Mouse (Mus musculus) neural tube, embryonic 11.5 days (tissue): ENCODE results near the gene Pde8b. TPM values are rescaled to one million over a fixed set of nuclear protein-coding genes. Genes with fewer than 3 reads are reported as not detected.

Experiments
- ATAC-seq: fragments of 200-750 bp; cut with Nextera tagmentation; 2 replicates; pipeline ENCODE4 v1.8.0; 2017; ENCODE audit warnings: moderate number of reproducible peaks, mild to moderate bottlenecking, moderate TSS enrichment, moderate library complexity; ENCODE audit not compliant: insufficient read depth, low FRiP score, low TSS enrichment
- DNase-seq: peaks from one replicate; pipeline ENCODE4 v3.0.0-alpha.2; 2015; ENCODE audit warnings: low spot score
- H3K27ac ChIP-seq: fragments of 300-500 bp; sonication (generic); 2 replicates; pipeline ENCODE4 v1.5.1; 2014; ENCODE audit warnings: low read depth, mild to moderate bottlenecking, low read length
- H3K27me3 ChIP-seq: fragments of 300-500 bp; sonication (generic); 2 replicates; pipeline ENCODE4 v1.6.1; 2014; ENCODE audit warnings: mild to moderate bottlenecking, low read length, mixed read lengths; ENCODE audit not compliant: control insufficient read depth, insufficient read depth
- H3K36me3 ChIP-seq: fragments of 300-500 bp; sonication (generic); 2 replicates; pipeline ENCODE4 v1.6.1; 2014; ENCODE audit warnings: mild to moderate bottlenecking, low read length, moderate library complexity, mixed read lengths; ENCODE audit not compliant: control insufficient read depth, insufficient read depth
- H3K4me1 ChIP-seq: fragments of 300-500 bp; sonication (generic); 2 replicates; pipeline ENCODE4 v1.6.1; 2014; ENCODE audit warnings: low read length, mixed read lengths; ENCODE audit not compliant: control insufficient read depth, insufficient read depth
- H3K4me2 ChIP-seq: fragments of 300-500 bp; sonication (generic); 2 replicates; pipeline ENCODE4 v1.6.1; 2014; ENCODE audit warnings: low read depth, mild to moderate bottlenecking, moderate library complexity
- H3K4me3 ChIP-seq: fragments of 300-500 bp; sonication (generic); 2 replicates; pipeline ENCODE4 v1.5.1; 2014; ENCODE audit warnings: low read depth, low read length
- H3K9ac ChIP-seq: fragments of 300-500 bp; sonication (generic); 2 replicates; pipeline ENCODE4 v1.6.1; 2014; ENCODE audit warnings: mild to moderate bottlenecking, low read length
- H3K9me3 ChIP-seq: fragments of 300-500 bp; sonication (generic); 2 replicates; pipeline ENCODE4 v1.6.1; 2016; ENCODE audit warnings: low read length; ENCODE audit not compliant: control insufficient read depth
- WGBS: fragments of 180-500 bp; shearing (Covaris S2); extraction: QIAGEN DNeasy Blood & Tissue Kit; methylation state at CpG from one replicate; pipeline ENCODE4 v1.1.7; 2014; 5-methylcytosine and 5-hydroxymethylcytosine counted together
- polyA plus RNA-seq: library from polyadenylated mRNA; unstranded; fragments of >200 nt; fragmentation: Nextera tagmentation; extraction: Ambion mirVana; gene quantifications from 2 replicates; pipeline ENCODE4 v1.2.1, GENCODE M21; 2014

The Pde8b gene
- polyA plus RNA-seq, 1 experiment from 2014 or later = 4.1 TPM

DNA sequence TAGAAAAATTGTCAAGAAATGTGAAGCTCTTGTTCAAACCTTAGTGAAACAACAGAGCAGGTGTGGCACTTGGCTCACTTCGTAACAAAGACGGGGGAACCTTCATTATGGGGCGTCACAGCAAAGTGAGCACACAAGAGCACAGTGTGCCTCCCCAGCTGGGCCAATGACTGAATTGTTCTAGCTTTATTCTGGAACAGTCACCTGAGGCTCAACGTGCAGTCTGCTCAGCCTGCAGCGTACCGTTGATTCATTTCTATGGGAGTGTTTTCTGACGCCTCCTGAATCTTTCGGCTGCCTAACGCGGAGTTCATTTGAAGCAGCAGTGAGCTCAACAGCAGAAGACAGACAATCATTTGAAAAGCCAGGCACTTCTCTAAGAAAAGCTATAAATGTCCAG lies 154.3 kb downstream of the Pde8b start:
- WGBS = 62% methylated on average over 10 of the region's 10 CpGs
- H3K4me3 ChIP-seq = no peak overlapping the region
- H3K4me1 ChIP-seq = peaks cover 3% of the 10 kb centered on the region; the same call in 1 of the 2 replicates
- ATAC-seq (no peak), DNase-seq (no peak)
- no peak overlapping the region for H3K9ac ChIP-seq
- no peaks in the 10 kb centered on the region for H3K9me3 ChIP-seq
- no peak overlapping the region for H3K27ac ChIP-seq
- H3K36me3 ChIP-seq = no peaks in the 10 kb centered on the region
- H3K4me2 ChIP-seq = no peak overlapping the region
- no peaks in the 10 kb centered on the region for H3K27me3 ChIP-seq

DNA sequence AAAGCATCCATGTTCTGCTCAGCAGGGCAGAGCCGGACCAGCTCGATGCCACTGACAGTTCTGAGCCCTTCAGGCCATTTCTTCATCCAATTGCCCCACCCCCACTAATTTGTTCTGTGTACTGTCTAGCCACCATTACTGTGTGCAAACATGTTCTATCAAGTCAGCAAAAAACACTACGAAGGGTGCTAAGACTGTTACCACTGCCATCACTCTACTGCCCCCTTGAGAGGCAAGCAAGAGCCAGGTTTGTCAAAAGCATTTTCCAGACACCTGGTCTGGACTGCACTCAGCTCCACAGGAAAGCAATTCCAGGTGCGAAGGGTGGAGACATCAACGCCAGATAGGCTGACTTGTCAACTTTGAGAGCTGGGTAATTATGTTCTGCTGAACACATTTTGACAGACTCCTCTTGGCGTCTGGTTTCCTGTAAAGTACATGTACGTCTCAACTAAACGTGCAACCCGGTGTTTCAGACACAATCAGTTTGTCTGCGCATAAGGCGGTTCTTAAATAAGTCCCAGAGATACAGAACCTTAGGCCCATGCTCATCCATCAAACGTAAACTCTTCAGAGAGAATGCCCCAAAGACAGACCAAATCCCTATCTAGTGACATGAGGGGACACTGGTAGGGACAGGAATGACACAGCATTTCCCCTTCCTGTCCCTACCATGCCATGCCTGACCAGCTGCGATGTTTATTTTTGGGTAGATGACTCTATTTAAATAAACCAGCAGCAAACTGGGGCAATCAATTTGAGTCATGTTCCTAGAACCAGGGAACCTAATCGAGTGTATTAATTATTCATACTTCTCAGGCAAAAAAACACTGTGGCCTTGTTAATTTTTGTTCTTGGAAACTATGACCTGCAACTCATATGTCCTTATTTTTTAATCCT lies 158.3 kb downstream of the Pde8b start:
- H3K9me3 ChIP-seq = no peaks in the 10 kb centered on the region
- no peaks in the 10 kb centered on the region for H3K36me3 ChIP-seq
- no peak overlapping the region for H3K27ac ChIP-seq
- ATAC-seq = no peak
- H3K4me3 ChIP-seq = no peak overlapping the region
- no peak overlapping the region for H3K4me2 ChIP-seq
- 86% methylated on average over 14 of the region's 14 CpGs for WGBS
- DNase-seq = no peak
- H3K4me1 ChIP-seq = peaks cover 3% of the 10 kb centered on the region; the same call in 1 of the 2 replicates
- no peak overlapping the region for H3K9ac ChIP-seq
- H3K27me3 ChIP-seq = no peaks in the 10 kb centered on the region

DNA sequence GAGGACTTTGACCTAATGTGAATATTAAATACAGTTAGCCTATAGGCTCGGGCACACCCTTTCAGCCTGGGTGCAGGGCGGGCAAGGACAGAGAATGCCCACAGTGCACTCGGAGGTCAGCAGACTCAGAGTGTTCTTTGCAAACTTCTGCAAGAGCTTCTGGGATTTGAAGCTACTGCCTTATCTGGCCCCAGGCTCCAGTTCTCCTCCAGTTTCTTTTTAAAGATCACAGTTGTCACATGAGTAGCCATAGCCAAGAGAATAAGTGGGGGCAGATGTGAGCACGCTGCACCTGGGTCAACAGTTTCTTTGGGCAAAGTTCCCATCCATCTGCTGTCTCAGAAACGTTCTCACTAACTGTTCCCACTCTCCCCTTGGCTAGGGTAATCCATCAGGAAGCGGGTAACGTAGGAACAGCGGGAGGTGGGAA lies 162.8 kb downstream of the Pde8b start:
- no peaks in the 10 kb centered on the region for H3K9me3 ChIP-seq
- 68% methylated on average over 8 of the region's 8 CpGs for WGBS
- H3K27ac ChIP-seq = no peak overlapping the region
- no peak overlapping the region for H3K4me2 ChIP-seq
- H3K4me1 ChIP-seq = no peaks in the 10 kb centered on the region
- ATAC-seq (no peak), DNase-seq (no peak)
- no peaks in the 10 kb centered on the region for H3K27me3 ChIP-seq
- H3K36me3 ChIP-seq = no peaks in the 10 kb centered on the region
- H3K9ac ChIP-seq = no peak overlapping the region
- H3K4me3 ChIP-seq = no peak overlapping the region

DNA sequence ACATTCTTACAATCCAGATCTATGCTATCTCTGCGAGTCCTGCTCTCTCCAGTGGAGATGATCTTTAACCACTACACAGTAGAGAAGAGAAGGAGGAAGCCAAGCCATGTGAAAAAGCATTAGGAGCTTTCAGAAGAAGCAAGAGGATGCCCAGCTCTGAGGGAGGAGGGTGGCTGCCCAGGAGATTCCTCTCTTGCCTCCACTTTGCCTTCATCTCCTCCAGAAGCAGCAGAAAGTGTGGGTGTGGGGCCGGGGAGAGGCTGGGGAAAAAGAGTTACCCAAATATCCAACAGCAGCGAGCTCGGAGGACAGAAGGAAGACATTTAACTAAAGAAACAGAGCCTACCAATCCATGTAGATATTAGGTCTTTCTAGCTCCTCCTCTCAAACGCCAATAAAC lies 164.1 kb downstream of the Pde8b start:
- 78% methylated on average over 5 of the region's 5 CpGs for WGBS
- Histone ChIP-seq H3K4me1 (no peaks in the 10 kb centered on the region), H3K27me3 (no peaks in the 10 kb centered on the region)

DNA sequence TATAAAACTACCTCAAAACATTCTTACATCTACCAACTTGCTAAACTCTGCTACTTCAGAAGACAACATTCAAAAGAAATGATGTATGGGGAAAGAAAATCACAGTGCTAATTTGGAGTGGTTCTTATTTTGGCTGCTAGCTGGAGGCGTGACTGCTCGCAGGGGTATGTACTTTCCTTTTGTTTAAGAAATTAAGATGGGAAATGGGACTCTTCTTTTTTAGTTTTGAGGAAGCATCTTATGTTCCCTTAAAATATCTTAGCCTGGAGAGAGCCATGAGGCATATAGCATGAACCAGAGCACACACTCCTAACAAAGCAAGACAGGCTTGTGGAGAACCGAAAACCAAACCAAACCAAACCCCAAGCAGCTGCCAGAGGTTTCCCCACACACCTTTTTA lies 167.5 kb downstream of the Pde8b start:
- no peak for DNase-seq
- Histone ChIP-seq H3K9ac (no peak overlapping the region), H3K36me3 (no peaks in the 10 kb centered on the region), H3K4me3 (no peak overlapping the region), H3K27ac (no peak overlapping the region), H3K27me3 (no peaks in the 10 kb centered on the region), H3K4me2 (no peak overlapping the region), H3K9me3 (no peaks in the 10 kb centered on the region), H3K4me1 (no peaks in the 10 kb centered on the region)
- 90% methylated on average over 3 of the region's 3 CpGs for WGBS
- no peak for ATAC-seq

More for the DNA sequence above, 164.1 kb downstream of the Pde8b start:
- Histone ChIP-seq H3K27ac (no peak overlapping the region), H3K9me3 (no peaks in the 10 kb centered on the region), H3K4me2 (no peak overlapping the region), H3K4me3 (no peak overlapping the region), H3K36me3 (no peaks in the 10 kb centered on the region), H3K9ac (no peak overlapping the region)
- DNase-seq = no peak
- no peak for ATAC-seq

DNA sequence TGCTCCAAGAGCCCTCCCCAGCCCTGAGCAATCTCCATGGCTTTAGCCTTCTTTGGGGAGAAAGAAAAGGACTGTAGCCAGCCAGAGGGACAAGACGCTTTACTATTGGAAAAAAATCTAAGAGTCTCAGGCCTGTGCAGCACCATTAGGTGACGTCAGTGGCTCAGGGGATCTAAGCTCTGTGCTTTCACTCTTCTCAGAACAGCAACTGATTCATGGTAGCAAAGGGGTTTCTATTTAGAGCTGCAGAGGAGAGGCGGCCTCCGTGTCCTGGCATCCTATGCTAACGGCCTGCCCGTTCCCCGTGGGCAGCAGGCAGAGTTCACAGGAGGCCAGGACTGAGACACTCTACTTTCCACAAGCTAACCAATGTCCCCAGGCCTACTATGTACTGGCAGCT lies 169.1 kb downstream of the Pde8b start:
- Histone ChIP-seq H3K4me1 (no peaks in the 10 kb centered on the region), H3K27ac (no peak overlapping the region), H3K4me3 (no peak overlapping the region), H3K9me3 (no peaks in the 10 kb centered on the region), H3K4me2 (no peak overlapping the region), H3K27me3 (no peaks in the 10 kb centered on the region), H3K36me3 (no peaks in the 10 kb centered on the region), H3K9ac (no peak overlapping the region)
- no peak for DNase-seq
- WGBS = 88% methylated on average over 7 of the region's 7 CpGs
- ATAC-seq = no peak

DNA sequence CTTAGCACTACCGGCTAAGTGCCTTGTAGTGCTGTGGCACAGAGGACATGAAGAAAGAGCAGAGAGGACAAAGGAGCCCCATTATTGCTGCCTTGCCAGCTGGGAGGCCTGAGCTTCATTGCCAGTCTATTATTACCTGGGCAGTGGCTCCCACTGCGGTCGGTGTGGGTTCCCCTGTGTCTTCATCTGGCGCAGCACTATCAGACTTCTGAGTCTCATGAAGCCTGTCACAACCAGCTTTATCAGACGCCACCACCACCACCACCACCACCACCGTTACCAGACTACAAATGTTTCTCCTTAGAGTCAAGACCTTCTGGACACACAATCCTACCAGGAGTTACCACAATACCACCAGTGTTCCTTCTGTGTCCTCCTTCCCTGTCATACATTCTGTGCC lies 171.6 kb downstream of the Pde8b start:
- H3K4me3 ChIP-seq = no peak overlapping the region
- no peaks in the 10 kb centered on the region for H3K9me3 ChIP-seq
- H3K4me2 ChIP-seq = no peak overlapping the region
- H3K27me3 ChIP-seq = no peaks in the 10 kb centered on the region
- H3K36me3 ChIP-seq = no peaks in the 10 kb centered on the region
- DNase-seq (no peak), ATAC-seq (no peak)
- H3K27ac ChIP-seq = no peak overlapping the region
- WGBS = 38% methylated on average over 6 of the region's 6 CpGs
- H3K4me1 ChIP-seq = no peaks in the 10 kb centered on the region
- H3K9ac ChIP-seq = no peak overlapping the region

DNA sequence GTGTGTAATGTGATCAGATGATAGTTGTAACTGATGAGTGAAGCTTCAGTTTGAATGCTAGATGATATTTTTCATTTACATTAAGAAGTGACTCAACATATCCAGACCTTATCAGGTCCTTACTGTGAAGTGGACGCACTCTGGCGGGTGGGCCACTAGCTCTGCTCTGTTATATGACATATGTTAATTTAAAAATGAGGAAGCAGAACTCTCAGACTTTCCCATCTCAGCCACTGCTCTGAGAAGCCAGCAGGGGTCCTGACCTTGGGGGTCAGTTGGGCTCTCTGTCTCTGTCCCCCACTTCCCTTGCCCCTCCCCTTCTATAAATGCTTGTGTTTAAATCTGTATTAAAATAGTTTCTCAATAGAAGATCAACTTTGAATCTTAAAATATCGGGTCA lies 172.4 kb downstream of the Pde8b start:
- no peaks in the 10 kb centered on the region for H3K9me3 ChIP-seq
- WGBS = 76% methylated on average over 3 of the region's 3 CpGs
- no peak overlapping the region for H3K4me2 ChIP-seq
- ATAC-seq = no peak
- no peak overlapping the region for H3K27ac ChIP-seq
- H3K9ac ChIP-seq = no peak overlapping the region
- H3K27me3 ChIP-seq = no peaks in the 10 kb centered on the region
- H3K4me1 ChIP-seq = no peaks in the 10 kb centered on the region
- H3K36me3 ChIP-seq = no peaks in the 10 kb centered on the region
- H3K4me3 ChIP-seq = no peak overlapping the region
- DNase-seq = no peak

DNA sequence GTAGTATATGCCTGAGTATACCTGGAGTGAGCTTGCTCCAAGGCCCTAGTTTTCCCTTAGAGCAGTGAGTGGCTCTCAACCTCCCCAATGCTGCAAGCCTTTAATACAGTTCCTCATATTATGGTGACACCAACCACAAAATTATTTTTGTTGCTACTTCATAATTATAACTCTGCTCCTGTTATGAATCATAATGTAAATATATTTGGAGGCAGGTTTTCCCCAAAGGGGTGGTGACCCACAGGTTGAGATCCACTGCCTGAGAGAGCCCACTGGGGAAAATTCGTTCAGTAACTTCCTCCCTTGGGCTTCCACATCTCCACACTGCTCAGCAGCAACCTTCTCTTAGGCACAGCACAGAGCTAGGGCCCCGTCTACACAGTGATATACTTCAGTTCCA lies 174.0 kb downstream of the Pde8b start:
- Histone ChIP-seq H3K9me3 (no peaks in the 10 kb centered on the region), H3K27ac (no peak overlapping the region), H3K4me3 (no peak overlapping the region), H3K4me1 (no peaks in the 10 kb centered on the region), H3K27me3 (no peaks in the 10 kb centered on the region), H3K4me2 (no peak overlapping the region), H3K9ac (no peak overlapping the region), H3K36me3 (no peaks in the 10 kb centered on the region)
- no peak for DNase-seq
- ATAC-seq = no peak
- WGBS = 77% methylated on average over 2 of the region's 2 CpGs
